Mouse (Mus musculus) macrophage (primary cell): ENCODE results near the gene Rpl23. TPM values are rescaled to one million over a fixed set of nuclear protein-coding genes. Genes with fewer than 3 reads are reported as not detected.

ENCODE experiments used
- H3K27ac ChIP-seq: fragments of 350-480 bp; formaldehyde crosslinking; 2 replicates; pipeline ENCODE4 v1.9.0; 2021
- H3K36me3 ChIP-seq: fragments of 350-480 bp; formaldehyde crosslinking; 2 replicates; pipeline ENCODE4 v1.9.0; 2021; ENCODE audit errors: inconsistent target
- H3K4me3 ChIP-seq: fragments of 350-480 bp; formaldehyde crosslinking; 2 replicates; pipeline ENCODE4 v1.9.0; 2021; ENCODE audit errors: inconsistent target
- H3K79me2 ChIP-seq: fragments of 350-480 bp; formaldehyde crosslinking; 2 replicates; pipeline ENCODE4 v1.9.0; 2021; ENCODE audit errors: inconsistent target
- WGBS: methylation state at CpG from one replicate; pipeline ENCODE4 v1.1.7; 2026; ENCODE audit warnings: inconsistent platforms; ENCODE audit not compliant: missing documents; 5-methylcytosine and 5-hydroxymethylcytosine counted together
- polyA plus RNA-seq: library from polyadenylated mRNA; stranded (reverse); fragments of 250-400 nt; gene quantifications from 3 replicates; pipeline ENCODE4 v1.2.4, GENCODE M21; 2018; ENCODE audit warnings: inconsistent platforms
- total RNA-seq, 78 experiments: library from RNA; depleted of rRNA; stranded (reverse); fragments of 250-400 nt; gene quantifications; 1 replicate in 9 of 78; 2 replicates in 24 of 78; 3 replicates in 43 of 78; 4 replicates in 2 of 78; pipeline ENCODE4 v1.2.4; 2018; ENCODE audit warnings: inconsistent platforms in 56 of 78

The Rpl23 gene
- total RNA-seq (2018; cell fraction: chromatin; rRNA removed), result 100 to 1,000 TPM; 108 to 477 (median 140) TPM
- 1,000 to 10,000 TPM in 6 of 26 experiments, 100 to 1,000 TPM in 20; 449 to 1,138 (median 724) TPM for total RNA-seq (2018; cell fraction: cytosol; rRNA removed)
- 100 to 1,000 TPM; 131 to 371 (median 177) TPM for total RNA-seq (2018; cell fraction: nucleus; rRNA removed)
- polyA plus RNA-seq, result 992 to 1,238 TPM (median 1,231 TPM) in 3 replicates

GRCm38 (mm10) chr11:97781832-97782563, at the start of gene Rpl23:
TSS of gene Rpl23 (minus strand) at chr11:97782437.
- H3K27ac ChIP-seq, result peak within 1 kb of the TSS; percentile 77
- H3K36me3 ChIP-seq, result peaks cover 31% of the 10 kb centered on the region
- 2% methylated on average over 67 of the region's 67 CpGs for WGBS
- peak within 1 kb of the TSS; percentile 87 for H3K4me3 ChIP-seq
- peaks cover 38% of the 10 kb centered on the region for H3K79me2 ChIP-seq

DNA sequence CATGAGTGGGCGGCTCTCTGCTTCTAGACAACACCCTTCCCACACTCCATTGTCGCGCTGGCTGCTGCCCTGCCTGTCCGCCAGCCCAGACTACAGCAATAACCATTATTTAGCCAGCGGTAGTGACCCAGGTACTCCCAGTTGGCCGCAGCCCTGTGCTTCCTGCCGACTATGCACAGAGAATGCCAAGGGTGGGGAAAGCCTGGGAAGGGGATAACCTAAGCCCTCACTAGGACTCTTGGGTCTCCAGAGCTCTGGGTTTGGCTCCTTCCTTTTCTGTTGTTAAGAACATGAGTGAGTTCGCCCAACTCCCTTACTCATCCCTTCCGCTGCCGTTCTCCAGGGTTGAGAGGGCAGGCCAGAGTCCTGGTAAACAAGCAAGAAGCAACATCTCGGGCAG, 49.8 kb upstream of the Rpl23 start:
- H3K27ac ChIP-seq, result peak overlapping the region; percentile 100
- WGBS, result 96% methylated on average over 11 of the region's 11 CpGs
- peaks cover 41% of the 10 kb centered on the region for H3K36me3 ChIP-seq
- peaks cover 68% of the 10 kb centered on the region for H3K79me2 ChIP-seq
- H3K4me3 ChIP-seq, result no peak overlapping the region

GRCm38 (mm10) chr11:97830501-97830900, 48.3 kb upstream of the Rpl23 start:
- Histone ChIP-seq H3K27ac (peak overlapping the region; percentile 100), H3K36me3 (peaks cover 33% of the 10 kb centered on the region), H3K4me3 (no peak overlapping the region), H3K79me2 (peaks cover 82% of the 10 kb centered on the region)
- WGBS, result 9% methylated on average over 5 of the region's 6 CpGs

- Histone ChIP-seq H3K4me3 (no peak overlapping the region), H3K27ac (peak overlapping the region; percentile 100), H3K79me2 (peaks cover 82% of the 10 kb centered on the region), H3K36me3 (peaks cover 30% of the 10 kb centered on the region)
- WGBS, result under 1% methylated on average over 12 of the region's 12 CpGs
Measured at GRCm38 (mm10) chr11:97829913-97830476, 47.8 kb upstream of the Rpl23 start.

DNA sequence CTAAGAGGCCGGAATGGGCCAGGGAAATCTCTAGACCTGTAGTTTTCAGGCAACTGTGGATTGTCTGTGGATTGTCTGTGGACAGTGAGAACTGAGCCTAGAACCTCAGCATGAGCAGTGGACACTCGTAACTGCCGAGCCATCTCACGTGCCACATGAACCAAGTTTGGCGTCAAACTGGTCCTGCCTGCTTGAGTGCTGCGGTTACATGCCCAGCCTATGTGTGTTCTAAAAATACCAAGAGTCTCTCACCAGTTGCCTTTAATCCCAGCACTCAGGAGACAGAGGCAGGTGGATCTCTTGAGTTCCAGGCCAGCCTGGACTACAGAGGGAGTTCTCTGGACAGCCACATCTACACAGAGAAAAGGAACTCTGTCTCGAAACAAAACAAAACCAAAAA, 47.1 kb upstream of the Rpl23 start:
- H3K27ac ChIP-seq, result peak overlapping the region; percentile 100
- no peak overlapping the region for H3K4me3 ChIP-seq
- 17% methylated on average over 7 of the region's 7 CpGs for WGBS
- H3K79me2 ChIP-seq, result peaks cover 82% of the 10 kb centered on the region
- H3K36me3 ChIP-seq, result peaks cover 24% of the 10 kb centered on the region

GRCm38 (mm10) chr11:97827654-97828053, 45.4 kb upstream of the Rpl23 start:
- peaks cover 14% of the 10 kb centered on the region; the same call in 1 of the 2 replicates for H3K36me3 ChIP-seq
- no peak overlapping the region for H3K4me3 ChIP-seq
- peak overlapping the region; percentile 100 for H3K27ac ChIP-seq

GRCm38 (mm10) chr11:97826414-97826813, 44.2 kb upstream of the Rpl23 start:
- 1% methylated on average over 7 of the region's 7 CpGs for WGBS
- H3K36me3 ChIP-seq, result peaks cover 9% of the 10 kb centered on the region; the same call in 1 of the 2 replicates
- H3K4me3 ChIP-seq, result no peak overlapping the region

More at GRCm38 (mm10) chr11:97827654-97828053, 45.4 kb upstream of the Rpl23 start:
- 85% methylated on average over 5 of the region's 6 CpGs for WGBS
- H3K79me2 ChIP-seq, result peaks cover 82% of the 10 kb centered on the region

GRCm38 (mm10) chr11:97825971-97826370, 43.7 kb upstream of the Rpl23 start:
- H3K36me3 ChIP-seq, result peaks cover 9% of the 10 kb centered on the region; the same call in 1 of the 2 replicates
- no peak overlapping the region for H3K4me3 ChIP-seq
- H3K27ac ChIP-seq, result peak overlapping the region; percentile 100
- peaks cover 82% of the 10 kb centered on the region for H3K79me2 ChIP-seq
- 20% methylated on average over 9 of the region's 9 CpGs for WGBS

More at GRCm38 (mm10) chr11:97826414-97826813, 44.2 kb upstream of the Rpl23 start:
- H3K27ac ChIP-seq, result peak overlapping the region; percentile 100
- peaks cover 82% of the 10 kb centered on the region for H3K79me2 ChIP-seq

DNA sequence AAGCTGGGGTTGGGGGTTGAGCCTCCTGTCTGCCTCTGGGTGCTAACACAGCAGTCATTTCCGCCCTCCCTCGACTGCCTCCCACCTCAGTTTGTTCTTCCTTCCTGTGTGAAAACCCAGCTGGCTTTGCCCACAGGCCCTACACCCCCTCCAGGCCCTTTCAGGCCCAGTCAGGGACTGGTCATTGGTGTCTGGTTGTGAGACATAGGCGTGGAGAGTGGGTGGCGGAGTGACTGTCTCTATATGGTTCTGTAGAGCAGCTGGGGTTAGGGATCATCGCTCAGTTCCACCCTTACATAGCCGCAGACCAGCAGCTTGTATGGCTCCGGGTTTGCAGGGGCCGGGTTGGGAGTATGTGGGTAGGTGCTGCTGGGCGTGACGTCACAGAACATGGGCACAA, 43.1 kb upstream of the Rpl23 start:
- Histone ChIP-seq H3K27ac (peak overlapping the region; percentile 100), H3K36me3 (peaks cover 9% of the 10 kb centered on the region; the same call in 1 of the 2 replicates), H3K4me3 (no peak overlapping the region), H3K79me2 (peaks cover 84% of the 10 kb centered on the region)
- 13% methylated on average over 10 of the region's 10 CpGs for WGBS

DNA sequence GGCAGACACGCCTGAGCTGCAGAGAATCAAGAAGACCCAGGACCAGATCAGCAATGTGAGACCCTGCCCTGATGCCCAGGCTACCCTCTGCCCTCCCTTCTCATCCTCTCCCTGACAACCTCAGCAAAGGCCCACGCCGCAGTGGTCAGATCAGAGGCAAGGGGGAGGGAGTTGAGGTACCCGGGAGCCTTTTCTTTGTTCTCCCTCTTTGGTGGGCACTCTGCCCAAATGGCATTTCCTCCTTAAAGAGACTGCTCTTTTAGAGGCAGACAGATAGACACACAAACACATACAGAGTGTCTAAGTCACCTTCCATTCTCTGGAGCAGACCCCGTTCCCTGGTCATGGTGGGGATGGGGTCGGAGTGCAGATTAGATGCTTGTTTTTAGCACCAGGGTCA, 42.7 kb upstream of the Rpl23 start:
- WGBS, result 14% methylated on average over 6 of the region's 6 CpGs
- H3K79me2 ChIP-seq, result peaks cover 88% of the 10 kb centered on the region
- no peak overlapping the region for H3K4me3 ChIP-seq
- peaks cover 9% of the 10 kb centered on the region; the same call in 1 of the 2 replicates for H3K36me3 ChIP-seq
- H3K27ac ChIP-seq, result peak overlapping the region; percentile 100

DNA sequence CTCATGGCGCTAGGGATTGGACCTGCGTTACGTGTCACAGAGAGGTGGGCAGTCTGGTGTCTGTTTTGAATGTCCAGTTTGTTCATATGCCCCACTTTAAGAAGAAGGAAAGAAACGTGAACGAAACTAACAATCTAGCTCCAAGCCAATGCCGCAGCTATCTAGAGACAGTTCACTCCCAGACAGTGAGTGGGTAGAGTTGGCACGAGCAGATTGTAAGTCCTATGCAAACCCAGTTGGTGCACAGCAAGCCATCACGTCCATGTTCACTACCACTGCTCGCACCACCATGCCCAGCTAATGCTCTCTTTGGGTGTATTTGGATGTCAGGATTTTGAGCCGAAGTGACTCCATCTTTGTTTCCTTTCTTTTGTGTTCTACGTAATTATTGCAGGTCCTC, 41.9 kb upstream of the Rpl23 start:
- 96% methylated on average over 11 of the region's 11 CpGs for WGBS
- H3K27ac ChIP-seq, result peak overlapping the region; percentile 100
- peaks cover 9% of the 10 kb centered on the region; the same call in 1 of the 2 replicates for H3K36me3 ChIP-seq
- H3K4me3 ChIP-seq, result no peak overlapping the region
- H3K79me2 ChIP-seq, result peaks cover 95% of the 10 kb centered on the region

GRCm38 (mm10) chr11:97822840-97823603, 40.8 kb upstream of the Rpl23 start:
- Histone ChIP-seq H3K36me3 (peaks cover 9% of the 10 kb centered on the region; the same call in 1 of the 2 replicates), H3K27ac (peak overlapping the region; percentile 60)

GRCm38 (mm10) chr11:97821401-97822064, 39.3 kb upstream of the Rpl23 start:
- 80% methylated on average over 8 of the region's 8 CpGs for WGBS
- Histone ChIP-seq H3K27ac (peak overlapping the region; percentile 60), H3K36me3 (peaks cover 9% of the 10 kb centered on the region; the same call in 1 of the 2 replicates), H3K79me2 (peaks cover 100% of the 10 kb centered on the region), H3K4me3 (no peak overlapping the region)

More at GRCm38 (mm10) chr11:97822840-97823603, 40.8 kb upstream of the Rpl23 start:
- Histone ChIP-seq H3K79me2 (peaks cover 100% of the 10 kb centered on the region), H3K4me3 (no peak overlapping the region)
- WGBS, result 97% methylated on average over 19 of the region's 20 CpGs

- Histone ChIP-seq H3K79me2 (peaks cover 100% of the 10 kb centered on the region), H3K27ac (peak overlapping the region; percentile 60), H3K36me3 (peaks cover 16% of the 10 kb centered on the region; the same call in 1 of the 2 replicates), H3K4me3 (no peak overlapping the region)
- 96% methylated on average over 4 of the region's 4 CpGs for WGBS
Measured at GRCm38 (mm10) chr11:97820840-97821239, 38.6 kb upstream of the Rpl23 start.
